Mouse (Mus musculus): ENCODE data around the gene B4galnt2. TPM values are rescaled to one million over a fixed set of nuclear protein-coding genes. Genes with fewer than 3 reads are reported as not detected.

B4galnt2 gene
- polyA plus RNA-seq, 1 experiment: 0.15 TPM

DNA sequence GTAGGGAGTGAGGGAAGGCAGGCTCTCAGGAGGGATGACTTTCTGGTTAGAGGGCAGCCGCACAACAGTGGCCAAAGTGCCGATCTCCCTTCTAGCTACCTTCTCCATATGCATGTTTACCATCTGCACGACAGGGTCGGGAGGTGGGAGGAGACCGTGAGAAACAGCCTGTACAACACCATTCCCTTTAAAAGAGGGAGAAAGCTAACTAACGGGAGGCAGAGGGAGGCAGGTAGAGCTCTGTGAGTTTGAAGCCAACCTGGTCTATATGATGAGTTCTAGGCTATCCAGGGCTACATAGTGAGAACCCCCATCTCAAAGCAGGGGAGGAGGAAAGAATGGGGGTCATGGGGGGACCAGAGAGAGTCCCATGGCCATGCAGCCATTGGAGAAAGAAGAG is 78.9 kb downstream of the B4galnt2 start:
- Histone ChIP-seq H3K4me3 (replicated peaks) (peak overlapping the region; percentile 82), H3K9me3 (peaks cover 6% of the 10 kb centered on the region), H3K27me3 (replicated peaks) (peaks cover 70% of the 10 kb centered on the region), H3K4me1 (peaks cover 82% of the 10 kb centered on the region), H3K36me3 (replicated peaks; ENCODE audit: low read length) (peaks cover 35% of the 10 kb centered on the region)
- TF ChIP-seq GATA1 (IDR thresholded peaks at IDR 0.05; ENCODE audit: borderline replicate concordance, low read length): no peak
- no peak for TF ChIP-seq FLI1 (IDR thresholded peaks at IDR 0.05; ENCODE audit: low read length)

DNA sequence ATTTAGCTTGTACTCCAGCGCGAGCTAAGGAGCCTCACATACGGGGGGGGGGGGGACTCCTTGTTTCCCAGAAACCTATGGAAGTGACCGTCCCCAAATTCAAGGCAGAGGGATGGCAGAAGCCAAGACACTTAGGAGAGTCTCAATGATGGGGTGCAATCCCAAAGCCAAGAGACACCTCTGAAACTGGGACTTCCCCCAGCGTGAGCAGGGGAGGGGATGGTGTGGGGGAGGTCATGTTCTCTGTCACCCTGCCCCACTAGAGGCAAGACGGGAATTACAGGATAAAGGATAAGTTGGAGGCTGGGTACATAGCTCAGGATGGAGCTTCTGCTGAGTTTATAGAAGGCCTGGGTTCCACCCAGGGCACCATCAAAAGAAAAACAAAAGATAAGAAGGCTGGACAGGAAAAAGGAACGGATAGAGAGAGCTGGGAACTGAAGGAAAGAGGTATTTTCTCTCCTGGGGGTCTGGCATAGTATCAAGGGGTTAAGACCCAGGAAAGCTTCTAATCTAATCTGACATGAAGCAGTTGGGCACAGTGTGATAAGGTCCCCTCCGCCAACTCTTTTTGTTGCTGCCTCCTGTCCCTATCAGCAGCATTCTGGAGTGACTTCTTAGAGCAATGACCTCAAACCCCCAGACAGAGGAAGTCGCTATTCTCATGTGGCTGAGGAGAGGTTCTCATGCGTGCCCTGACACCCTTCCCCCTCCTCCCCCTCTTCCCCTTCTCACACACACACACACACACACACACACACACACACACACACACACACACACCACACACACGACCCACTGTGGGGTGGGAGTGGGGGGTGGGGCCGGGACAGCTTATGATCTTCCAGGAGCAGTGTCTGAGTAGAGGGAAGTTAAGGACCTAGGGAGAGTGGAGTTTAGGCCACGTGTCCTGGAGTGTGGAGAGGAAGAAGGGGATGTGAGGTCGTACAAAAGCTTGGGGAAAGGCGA is 79.7 kb downstream of the B4galnt2 start:
- TF ChIP-seq FLI1 (IDR thresholded peaks at IDR 0.05; ENCODE audit: low read length) (no peak), GATA1 (IDR thresholded peaks at IDR 0.05; ENCODE audit: borderline replicate concordance, low read length) (no peak)
- peaks cover 80% of the 10 kb centered on the region for H3K4me1 ChIP-seq
- H3K36me3 ChIP-seq (replicated peaks; ENCODE audit: low read length): peaks cover 43% of the 10 kb centered on the region
- H3K27me3 ChIP-seq (replicated peaks): peaks cover 70% of the 10 kb centered on the region
- peaks cover 14% of the 10 kb centered on the region for H3K9me3 ChIP-seq
- H3K4me3 ChIP-seq (replicated peaks): peak overlapping the region; percentile 88

DNA sequence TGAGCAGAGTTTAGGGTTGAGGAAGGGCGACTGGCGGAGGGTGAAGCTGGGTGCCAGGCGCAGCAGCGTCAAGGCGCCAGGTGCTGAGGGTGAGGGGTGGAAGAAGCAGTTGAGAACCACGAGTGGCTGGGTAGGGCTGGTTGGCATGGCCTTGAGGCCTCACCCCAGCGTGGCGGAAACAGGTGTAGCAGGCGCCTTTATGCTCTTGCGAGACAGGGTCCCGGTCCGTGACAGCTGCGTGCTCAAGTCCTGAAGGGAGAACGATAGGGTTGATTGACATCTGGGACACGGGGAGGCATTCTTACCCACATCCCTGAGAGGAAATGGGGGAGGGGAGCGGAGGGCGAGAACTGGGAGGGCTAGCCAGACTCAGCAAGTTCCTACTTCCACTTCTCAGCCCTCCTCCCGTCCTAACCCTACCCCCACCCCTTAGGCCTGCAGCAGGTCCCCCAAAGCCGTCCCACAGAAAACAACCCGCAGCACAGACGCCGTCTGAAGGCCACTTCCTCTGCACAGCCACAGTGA is 80.5 kb downstream of the B4galnt2 start:
- H3K36me3 ChIP-seq (replicated peaks; ENCODE audit: low read length): peaks cover 51% of the 10 kb centered on the region
- H3K4me1 ChIP-seq: peaks cover 82% of the 10 kb centered on the region
- H3K27me3 ChIP-seq (replicated peaks): peaks cover 77% of the 10 kb centered on the region
- H3K4me3 ChIP-seq (replicated peaks): peak overlapping the region; percentile 88
- TF ChIP-seq FLI1 (IDR thresholded peaks at IDR 0.05; ENCODE audit: low read length) (peak; percentile 48; the same call in 1 of the 2 replicates), GATA1 (IDR thresholded peaks at IDR 0.05; ENCODE audit: borderline replicate concordance, low read length) (no peak)
- H3K9me3 ChIP-seq: peaks cover 14% of the 10 kb centered on the region

DNA sequence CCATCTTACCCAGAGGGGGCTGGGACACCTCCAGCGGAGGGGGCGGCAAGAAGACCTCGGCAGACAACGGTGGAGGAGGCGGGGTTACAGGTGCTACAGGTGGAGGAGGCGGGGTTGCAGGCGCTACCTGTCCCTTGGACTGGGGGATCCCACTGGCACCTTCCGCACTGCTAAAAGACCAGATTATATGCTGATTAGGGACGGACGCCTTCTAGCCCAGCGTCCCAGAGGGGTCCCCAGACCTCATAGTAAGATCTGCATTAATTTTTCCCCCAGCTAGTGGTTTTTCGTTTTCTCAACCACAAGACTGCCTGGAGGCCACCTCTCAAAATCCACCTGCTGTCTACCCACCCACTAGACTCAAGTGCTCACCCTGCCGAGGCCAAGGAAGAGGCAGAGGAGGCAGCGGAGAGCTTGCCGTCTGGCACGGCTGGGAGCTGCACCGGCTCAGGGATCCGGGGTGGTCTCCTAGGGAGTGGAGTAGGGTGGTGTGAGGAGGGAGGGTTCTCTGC is 81.0 kb downstream of the B4galnt2 start:
- Histone ChIP-seq H3K4me3 (replicated peaks) (peak overlapping the region; percentile 88), H3K27me3 (replicated peaks) (peaks cover 82% of the 10 kb centered on the region), H3K4me1 (peaks cover 80% of the 10 kb centered on the region), H3K9me3 (peaks cover 14% of the 10 kb centered on the region), H3K36me3 (replicated peaks; ENCODE audit: low read length) (peaks cover 50% of the 10 kb centered on the region)
- TF ChIP-seq GATA1 (IDR thresholded peaks at IDR 0.05; ENCODE audit: borderline replicate concordance, low read length) (no peak), FLI1 (IDR thresholded peaks at IDR 0.05; ENCODE audit: low read length) (no peak)

DNA sequence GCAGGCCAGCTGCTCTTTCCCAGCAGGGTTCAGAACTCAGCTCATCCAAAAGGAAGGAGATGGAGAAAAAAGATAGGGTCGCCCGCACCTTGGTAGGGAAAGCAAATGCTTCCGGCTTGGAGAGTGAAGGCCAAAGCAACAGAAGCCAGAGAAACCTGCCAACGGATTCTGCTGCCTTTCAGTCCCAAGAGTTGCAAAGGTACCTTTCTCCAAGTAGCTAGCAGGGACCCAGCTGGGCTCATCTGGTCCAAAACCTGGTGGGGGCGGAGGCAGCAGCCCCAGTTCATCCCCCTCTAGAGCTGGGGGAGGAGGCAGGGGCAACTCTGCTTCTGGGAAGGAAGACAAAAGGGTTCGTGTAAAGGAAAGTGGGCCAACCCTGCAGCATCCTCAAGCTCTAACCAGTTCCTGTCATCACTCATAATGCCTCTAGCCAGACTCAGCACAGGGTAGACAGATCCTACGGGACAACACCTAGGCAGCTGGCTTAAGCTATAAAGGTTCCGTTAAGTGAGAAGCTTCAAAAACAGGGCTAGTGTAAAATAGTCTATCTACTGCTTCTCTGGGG is 81.6 kb downstream of the B4galnt2 start:
- Histone ChIP-seq H3K4me3 (replicated peaks) (no peak overlapping the region), H3K4me1 (peaks cover 80% of the 10 kb centered on the region), H3K27me3 (replicated peaks) (peaks cover 83% of the 10 kb centered on the region), H3K9me3 (peaks cover 14% of the 10 kb centered on the region), H3K36me3 (replicated peaks; ENCODE audit: low read length) (peaks cover 50% of the 10 kb centered on the region)
- TF ChIP-seq FLI1 (IDR thresholded peaks at IDR 0.05; ENCODE audit: low read length) (no peak), GATA1 (IDR thresholded peaks at IDR 0.05; ENCODE audit: borderline replicate concordance, low read length) (no peak)

DNA sequence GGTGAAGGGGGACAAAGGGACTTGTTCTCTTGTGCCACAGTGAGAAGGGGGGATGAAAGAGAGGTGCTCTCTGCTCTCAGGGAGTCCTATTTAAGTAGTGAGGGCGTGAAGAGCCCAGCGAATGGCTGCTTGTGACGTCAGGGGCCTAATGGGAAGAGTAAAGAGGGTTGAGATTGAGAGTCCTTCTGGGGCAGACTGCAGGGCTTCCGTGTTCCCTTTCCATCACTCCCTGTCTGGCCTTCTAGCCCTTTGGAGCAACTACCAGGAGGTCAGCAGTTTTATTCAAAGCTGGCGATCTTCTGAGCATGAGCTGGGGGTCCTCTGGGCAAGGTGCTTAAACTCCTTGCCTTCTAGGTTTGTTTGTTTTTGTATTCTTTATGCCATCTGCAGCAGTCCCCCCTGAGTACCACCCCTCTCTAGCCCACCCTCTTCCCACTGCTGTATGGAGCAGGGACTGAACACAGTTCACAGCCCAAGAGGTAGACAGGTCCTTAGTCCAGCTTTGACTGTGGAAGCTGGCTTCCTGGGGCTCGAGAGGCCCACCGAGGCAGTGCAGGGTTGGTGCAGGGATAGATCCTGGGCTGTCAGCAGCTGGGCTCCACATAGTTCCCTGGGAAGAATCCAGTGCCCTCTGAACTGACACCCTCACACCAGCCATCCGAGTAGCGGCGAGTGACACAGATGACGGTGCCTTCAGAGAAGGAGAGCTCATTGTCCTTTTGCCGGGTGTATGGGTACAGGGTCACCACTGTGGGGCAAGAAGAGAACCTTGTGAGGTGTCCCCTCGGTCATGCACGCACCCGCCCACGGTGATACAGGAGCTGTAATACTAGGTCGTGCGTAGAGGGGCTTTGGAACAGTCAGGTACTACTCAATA is 82.3 kb downstream of the B4galnt2 start:
- Histone ChIP-seq H3K9me3 (peaks cover 14% of the 10 kb centered on the region), H3K36me3 (replicated peaks; ENCODE audit: low read length) (peaks cover 50% of the 10 kb centered on the region), H3K4me1 (peaks cover 79% of the 10 kb centered on the region), H3K27me3 (replicated peaks) (peaks cover 82% of the 10 kb centered on the region), H3K4me3 (replicated peaks) (no peak overlapping the region)
- TF ChIP-seq FLI1 (IDR thresholded peaks at IDR 0.05; ENCODE audit: low read length) (no peak), GATA1 (IDR thresholded peaks at IDR 0.05; ENCODE audit: borderline replicate concordance, low read length) (no peak)

DNA sequence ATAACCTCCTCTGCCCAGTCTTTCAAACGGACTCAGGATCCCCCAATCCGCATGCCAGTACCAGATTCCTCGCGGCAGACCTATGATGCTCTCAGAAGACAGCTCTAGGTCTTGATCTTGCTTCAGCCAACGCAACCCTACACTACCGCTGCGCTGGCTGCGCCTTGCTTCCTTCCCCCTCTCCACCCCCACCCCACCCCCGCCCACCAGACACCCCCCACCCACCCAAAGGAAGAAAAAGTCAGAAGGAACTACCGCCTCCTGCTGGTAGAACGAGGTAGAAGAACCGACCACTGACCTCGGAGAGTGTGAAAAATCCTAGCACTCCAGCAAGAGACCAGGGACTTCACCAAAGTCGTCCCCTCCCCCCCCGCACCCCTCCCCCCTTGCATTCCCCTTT is 83.0 kb downstream of the B4galnt2 start:
- peaks cover 79% of the 10 kb centered on the region for H3K4me1 ChIP-seq
- H3K27me3 ChIP-seq (replicated peaks): peaks cover 83% of the 10 kb centered on the region
- H3K4me3 ChIP-seq (replicated peaks): no peak overlapping the region

DNA sequence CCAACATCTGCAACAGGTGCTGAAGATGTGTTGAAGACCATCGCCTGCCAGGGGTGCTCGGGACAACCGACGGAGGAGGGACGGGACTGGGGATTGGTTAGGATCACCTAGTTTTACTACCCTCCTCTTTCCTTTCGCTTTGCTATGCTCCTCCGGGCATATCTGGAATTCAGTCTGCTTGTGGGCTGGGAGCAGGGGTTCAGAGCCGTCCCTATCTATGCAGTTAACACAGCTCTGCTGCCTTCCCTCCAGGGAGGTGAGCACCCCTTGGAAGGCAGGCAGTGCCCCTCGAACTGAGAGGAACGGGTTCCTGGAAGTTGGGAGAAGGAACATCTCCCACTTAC is 83.4 kb downstream of the B4galnt2 start:
- Histone ChIP-seq H3K27me3 (replicated peaks) (peaks cover 84% of the 10 kb centered on the region), H3K9me3 (peaks cover 14% of the 10 kb centered on the region), H3K36me3 (replicated peaks; ENCODE audit: low read length) (peaks cover 42% of the 10 kb centered on the region), H3K4me1 (peaks cover 78% of the 10 kb centered on the region), H3K4me3 (replicated peaks) (peak overlapping the region; percentile 53)
- no peak for TF ChIP-seq FLI1 (IDR thresholded peaks at IDR 0.05; ENCODE audit: low read length)
- TF ChIP-seq GATA1 (IDR thresholded peaks at IDR 0.05; ENCODE audit: borderline replicate concordance, low read length): no peak

More for the DNA sequence above, 83.0 kb downstream of the B4galnt2 start:
- H3K36me3 ChIP-seq (replicated peaks; ENCODE audit: low read length): peaks cover 44% of the 10 kb centered on the region
- TF ChIP-seq FLI1 (IDR thresholded peaks at IDR 0.05; ENCODE audit: low read length): no peak
- TF ChIP-seq GATA1 (IDR thresholded peaks at IDR 0.05; ENCODE audit: borderline replicate concordance, low read length): no peak
- H3K9me3 ChIP-seq: peaks cover 14% of the 10 kb centered on the region

Data from megakaryocyte, embryonic 14.5 days (primary cell).